Mouse (Mus musculus) olfactory bulb, adult 2 months (tissue): ENCODE measurements around the gene Sh3bp4. TPM values are rescaled to one million over a fixed set of nuclear protein-coding genes. Genes with fewer than 3 reads are reported as not detected.

Source experiments
- H3K27ac ChIP-seq: fragments of 200-500 bp; 2 replicates; pipeline ENCODE4 v1.5.1; 2012; ENCODE audit warnings: low read depth, low read length; ENCODE audit not compliant: insufficient read depth
- H3K4me1 ChIP-seq: fragments of 200-500 bp; 2 replicates; pipeline ENCODE4 v1.6.1; 2012; ENCODE audit warnings: low read length; ENCODE audit not compliant: control insufficient read depth, insufficient read depth
- H3K4me3 ChIP-seq: fragments of 200-500 bp; 2 replicates; pipeline ENCODE4 v1.5.1; 2012; ENCODE audit warnings: mild to moderate bottlenecking, low read depth, low read length, moderate library complexity; ENCODE audit not compliant: insufficient read depth
- CTCF ChIP-seq: fragments of 200-500 bp; IDR thresholded peaks from 2 replicates; pipeline ENCODE4 v1.5.1; 2012; ENCODE audit warnings: low read depth, mild to moderate bottlenecking, low read length, moderate library complexity; ENCODE audit not compliant: insufficient read depth
- POLR2A ChIP-seq: fragments of 200-500 bp; IDR thresholded peaks from 2 replicates; pipeline ENCODE4 v1.6.1; 2012; ENCODE audit warnings: mild to moderate bottlenecking, low read depth, low read length, moderate library complexity; ENCODE audit not compliant: insufficient read depth
- WGBS: fragments of 180-500 bp; shearing (Covaris S2); methylation state at CpG from one replicate; pipeline ENCODE4 v1.1.7; 2018; 5-methylcytosine and 5-hydroxymethylcytosine counted together
- polyA plus RNA-seq: library from polyadenylated mRNA; stranded (reverse); fragments of >200 nt; gene quantifications from 2 replicates; pipeline ENCODE4 v1.2.4, GENCODE M21; 2012; ENCODE audit warnings: low replicate concordance; ENCODE audit not compliant: missing spikeins, insufficient read depth, insufficient read length

Sh3bp4 gene
- polyA plus RNA-seq, 1 experiment: not detected

DNA sequence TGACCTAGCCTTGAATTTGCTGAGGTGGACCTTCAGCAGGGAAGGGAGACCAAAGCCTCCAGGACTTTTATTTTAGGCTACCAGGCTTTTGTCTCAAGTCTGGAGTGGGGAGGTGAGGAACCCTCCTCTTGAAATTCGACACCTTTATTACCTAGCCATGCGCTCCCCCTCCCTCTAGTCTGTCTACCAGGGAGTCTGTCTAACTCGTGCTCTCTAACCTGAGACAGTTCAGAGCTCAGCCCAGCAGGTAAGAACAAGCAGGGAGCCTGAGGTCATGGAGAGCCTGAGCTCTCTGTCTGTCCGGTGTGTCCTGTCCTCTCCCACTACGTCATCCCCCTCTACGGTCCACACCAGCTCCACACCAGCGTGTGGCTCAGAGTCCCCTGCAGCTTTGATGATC lies 39.6 kb downstream of the Sh3bp4 start:
- no peak for TF ChIP-seq POLR2A
- no peak for TF ChIP-seq CTCF
- WGBS: 83% methylated on average over 7 of the region's 7 CpGs
- no peak overlapping the region for H3K27ac ChIP-seq
- H3K4me1 ChIP-seq: peaks cover 12% of the 10 kb centered on the region
- no peak overlapping the region for H3K4me3 ChIP-seq

DNA sequence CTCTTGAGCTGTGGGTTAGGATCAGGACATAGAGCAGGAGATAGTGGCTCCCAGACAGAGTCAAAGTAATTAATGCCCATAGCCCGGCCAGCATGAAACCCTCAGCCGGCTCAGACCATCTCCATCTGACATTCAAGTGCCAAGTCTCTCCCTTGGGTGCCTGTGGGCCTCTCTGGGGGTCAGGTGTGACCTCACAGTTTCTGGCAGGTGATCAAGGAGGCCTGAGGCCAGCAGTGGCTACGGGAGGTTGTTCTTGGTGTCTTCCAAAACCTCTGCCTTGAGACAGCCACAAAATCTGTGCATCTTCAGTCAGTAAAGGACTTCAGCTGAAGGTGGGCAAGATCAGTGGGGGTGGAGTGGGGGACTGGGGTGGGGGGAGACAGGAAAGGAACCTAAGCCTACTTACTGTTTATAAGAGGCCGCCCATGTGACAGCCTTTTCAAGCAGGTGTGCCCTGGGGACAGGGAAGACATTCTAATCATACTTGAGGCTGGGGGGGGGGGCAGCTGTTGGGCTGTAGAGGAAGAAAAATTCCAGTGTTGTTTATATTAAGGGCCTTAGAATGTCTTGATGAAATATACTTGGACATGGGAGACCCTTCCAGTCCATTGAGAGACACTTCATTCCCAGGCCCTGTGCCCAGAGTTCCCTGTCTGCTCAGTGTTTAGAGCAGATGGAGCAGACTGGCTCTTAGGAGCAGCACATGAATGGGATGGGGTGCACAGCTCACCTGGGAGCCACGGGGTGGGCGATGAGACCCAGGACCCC lies 40.7 kb downstream of the Sh3bp4 start:
- H3K27ac ChIP-seq: no peak overlapping the region
- 87% methylated on average over 6 of the region's 6 CpGs for WGBS
- TF ChIP-seq POLR2A (no peak), CTCF (no peak)

DNA sequence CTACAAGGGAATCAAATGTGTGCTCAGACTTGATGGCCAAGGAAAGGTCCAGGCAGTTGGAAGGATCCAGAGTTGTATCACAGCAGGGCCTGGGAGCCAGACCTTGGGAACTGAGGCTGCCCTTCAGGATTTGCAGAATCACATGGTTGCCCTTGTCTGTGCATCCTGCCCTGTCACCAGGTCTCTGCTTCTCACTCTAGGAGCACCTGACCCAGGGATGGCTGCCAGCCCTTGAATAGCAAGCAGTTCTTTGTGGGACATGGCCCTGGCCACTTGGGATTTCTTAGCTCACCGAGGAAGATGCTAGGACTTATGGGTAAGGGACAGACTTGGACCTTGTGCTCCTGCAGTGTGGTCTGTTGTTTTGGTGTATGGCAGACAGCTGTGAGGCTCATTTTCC lies 42.3 kb downstream of the Sh3bp4 start:
- no peak overlapping the region for H3K4me3 ChIP-seq
- no peak for TF ChIP-seq CTCF
- TF ChIP-seq POLR2A: no peak
- no peak overlapping the region for H3K27ac ChIP-seq
- peaks cover 22% of the 10 kb centered on the region for H3K4me1 ChIP-seq
- WGBS: 57% methylated on average over 1 of the region's 1 CpGs

More for the DNA sequence above, 40.7 kb downstream of the Sh3bp4 start:
- peaks cover 15% of the 10 kb centered on the region for H3K4me1 ChIP-seq
- H3K4me3 ChIP-seq: no peak overlapping the region

DNA sequence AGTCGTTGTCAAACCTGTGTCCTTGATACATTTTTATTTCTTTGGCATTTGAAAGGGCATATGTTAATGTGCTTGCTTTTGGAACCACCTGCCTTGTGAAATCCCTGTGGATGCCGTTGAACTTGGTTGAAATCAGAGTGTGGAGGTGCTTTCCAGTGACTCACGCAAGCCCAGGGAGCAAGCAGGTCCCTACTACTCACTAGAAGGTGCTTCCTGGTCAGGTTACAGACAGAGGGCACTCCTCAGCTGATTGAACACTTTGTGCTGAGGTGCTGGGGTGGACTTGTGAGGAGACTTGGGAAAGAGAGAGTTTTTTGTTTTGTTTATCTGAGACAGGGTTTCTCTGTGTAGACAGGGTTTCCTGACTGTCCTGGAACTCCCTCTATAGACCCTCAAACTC lies 43.5 kb downstream of the Sh3bp4 start:
- peaks cover 21% of the 10 kb centered on the region for H3K4me1 ChIP-seq
- TF ChIP-seq POLR2A (no peak), CTCF (no peak)
- H3K27ac ChIP-seq: no peak overlapping the region
- H3K4me3 ChIP-seq: no peak overlapping the region
- 95% methylated on average over 3 of the region's 3 CpGs for WGBS

DNA sequence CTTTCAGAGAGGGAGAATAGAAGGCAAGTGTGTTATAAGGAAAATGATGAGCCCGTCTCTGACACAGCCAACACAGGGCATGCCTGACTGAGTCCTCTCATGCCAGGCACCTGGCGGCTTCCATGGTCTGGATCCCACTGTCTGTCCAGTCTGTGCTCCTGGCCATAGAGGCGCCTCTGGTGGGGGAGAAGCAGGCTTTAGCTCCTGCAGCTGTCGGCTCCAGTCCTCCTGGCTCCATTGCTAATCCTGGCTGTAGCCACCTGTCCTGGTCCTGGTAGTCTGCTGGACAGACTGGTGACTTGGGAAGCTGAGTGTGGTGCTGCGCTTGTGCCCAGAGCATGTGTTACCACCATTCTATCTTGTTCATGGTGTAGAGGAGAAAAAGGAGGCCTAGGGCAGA lies 46.8 kb downstream of the Sh3bp4 start:
- no peak overlapping the region for H3K27ac ChIP-seq
- peaks cover 36% of the 10 kb centered on the region for H3K4me1 ChIP-seq
- no peak overlapping the region for H3K4me3 ChIP-seq
- WGBS: 87% methylated on average over 5 of the region's 5 CpGs
- TF ChIP-seq POLR2A (no peak), CTCF (no peak)

DNA sequence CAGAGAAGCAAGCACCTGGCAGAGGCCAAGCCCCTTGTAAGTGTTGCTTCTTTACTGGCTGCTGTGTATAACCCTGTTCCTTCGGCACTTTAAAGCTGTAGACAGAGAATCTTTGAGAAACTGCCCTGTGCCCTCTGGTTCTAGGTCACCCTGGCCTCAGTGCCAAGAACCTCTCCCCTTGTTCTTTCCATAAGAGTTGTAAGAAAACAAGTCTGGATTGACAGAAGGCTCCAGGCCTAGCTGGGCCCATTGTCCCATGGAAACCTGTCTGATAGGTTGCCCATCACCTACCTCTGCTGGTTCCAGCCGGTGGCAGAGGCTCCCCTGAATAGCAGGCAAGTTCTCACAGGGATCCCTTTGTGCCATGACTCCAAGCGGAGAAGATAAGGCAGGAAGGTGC lies 47.9 kb downstream of the Sh3bp4 start:
- 81% methylated on average over 3 of the region's 3 CpGs for WGBS
- TF ChIP-seq POLR2A: no peak
- TF ChIP-seq CTCF: no peak
- H3K4me1 ChIP-seq: peaks cover 32% of the 10 kb centered on the region
- no peak overlapping the region for H3K4me3 ChIP-seq
- no peak overlapping the region for H3K27ac ChIP-seq

DNA sequence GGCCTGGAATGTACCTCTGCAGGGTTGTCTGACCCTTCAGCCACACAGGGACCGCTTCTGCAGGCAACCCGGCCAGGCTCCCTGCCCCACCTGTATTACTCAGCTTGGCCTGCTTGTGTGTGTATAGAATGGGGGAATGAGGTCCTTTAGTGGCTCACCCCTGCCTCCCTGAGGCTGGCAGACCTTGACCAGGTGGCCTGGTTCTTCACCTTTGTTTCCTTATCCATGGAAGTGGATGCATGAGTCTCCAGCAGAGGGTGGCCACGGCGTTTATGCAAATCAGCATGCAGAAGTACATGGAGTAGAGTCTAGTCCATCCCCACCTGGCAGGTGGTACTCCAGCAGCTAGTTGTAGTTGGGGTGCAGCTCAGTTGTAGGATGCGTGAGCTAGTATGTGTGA lies 48.6 kb downstream of the Sh3bp4 start:
- Histone ChIP-seq H3K4me1 (peaks cover 32% of the 10 kb centered on the region), H3K27ac (no peak overlapping the region), H3K4me3 (no peak overlapping the region)
- TF ChIP-seq POLR2A (no peak), CTCF (no peak)
- WGBS: 88% methylated on average over 5 of the region's 5 CpGs

DNA sequence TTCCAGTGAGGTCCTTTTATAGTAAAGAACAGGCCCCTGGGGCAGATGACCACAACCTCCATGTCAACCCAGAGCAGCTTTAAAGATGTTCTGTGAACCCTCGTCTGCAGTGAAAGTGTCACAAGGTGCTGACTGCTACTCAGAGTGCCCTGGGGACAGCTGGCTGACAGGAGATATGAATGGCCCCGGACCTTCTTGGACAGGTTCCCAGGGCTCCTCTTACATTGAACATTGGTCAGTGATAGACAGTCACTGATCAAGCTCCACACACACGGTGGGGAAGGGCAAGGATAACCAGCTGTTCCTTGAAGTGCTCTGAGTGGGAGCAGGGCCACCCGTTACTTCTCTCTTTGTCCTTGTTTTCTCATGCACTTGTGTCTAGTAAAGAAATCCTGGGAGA lies 50.1 kb downstream of the Sh3bp4 start:
- 67% methylated on average over 4 of the region's 4 CpGs for WGBS

DNA sequence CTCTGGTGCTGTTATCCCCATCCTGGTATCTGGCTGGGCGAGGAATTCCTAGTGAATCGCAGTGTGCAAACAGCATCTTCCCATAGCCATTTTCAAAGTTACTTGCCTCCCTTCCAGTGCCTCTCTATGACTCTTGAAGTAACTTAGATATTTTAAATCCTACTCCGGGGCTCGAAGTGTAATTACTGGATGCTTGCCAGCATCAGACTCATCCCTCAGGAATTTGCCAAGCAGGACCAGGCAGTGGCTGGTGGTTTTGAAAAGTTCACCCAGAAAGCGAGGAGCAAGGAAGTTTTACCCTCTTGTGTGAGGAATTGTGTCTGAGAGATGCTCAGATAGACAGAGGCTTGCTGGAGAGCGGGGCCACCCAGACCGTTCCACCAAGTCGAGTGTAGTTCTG lies 51.3 kb downstream of the Sh3bp4 start:
- TF ChIP-seq CTCF (no peak), POLR2A (no peak)
- Histone ChIP-seq H3K4me1 (peaks cover 26% of the 10 kb centered on the region), H3K27ac (no peak overlapping the region), H3K4me3 (no peak overlapping the region)
- 43% methylated on average over 8 of the region's 8 CpGs for WGBS

More for the DNA sequence above, 50.1 kb downstream of the Sh3bp4 start:
- no peak for TF ChIP-seq CTCF
- Histone ChIP-seq H3K27ac (no peak overlapping the region), H3K4me3 (no peak overlapping the region), H3K4me1 (peaks cover 29% of the 10 kb centered on the region)
